In genomic region chrX:152172487-152172935, GRCm38 (mm10) we compare ENCODE assay signal across 8 mouse cellular contexts. TPM values are rescaled to one million over a fixed set of nuclear protein-coding genes. Genes with fewer than 3 reads are reported as not detected.
DNase-seq lines count a peak whose midpoint lies in the region; ATAC-seq and TF ChIP-seq lines count a peak whose summit lies in the region.

No protein-coding gene starts in this region.

- H3K27me3 ChIP-seq in heart, embryonic 12.5 days (replicated peaks), result peaks cover 53% of the 10 kb centered on the region

- H3K36me3 ChIP-seq in heart, embryonic 12.5 days, result no peaks in the 10 kb centered on the region

- H3K4me3 ChIP-seq in heart, embryonic 12.5 days, result no peak overlapping the region
- no peak overlapping the region for H3K4me3 ChIP-seq in olfactory bulb, adult 2 months (ENCODE audit: insufficient read depth, low read depth, low read length)

- no peaks in the 10 kb centered on the region for H3K9me3 ChIP-seq in heart, embryonic 12.5 days (replicated peaks)

- peak; percentile 66; the same call in 1 of the 2 replicates for ATAC-seq in heart, embryonic 12.5 days (ENCODE audit: insufficient number of reproducible peaks, low FRiP score)
- no peak for ATAC-seq in CD4-positive, CD25-positive, alpha-beta regulatory T cell, adult 4 months

- peaks cover 40% of the 10 kb centered on the region for H3K4me1 ChIP-seq in heart, embryonic 12.5 days (replicated peaks)
- H3K4me1 ChIP-seq in olfactory bulb, adult 2 months (ENCODE audit: control insufficient read depth, insufficient read depth, low read length), result peaks cover 19% of the 10 kb centered on the region

- WGBS in heart, embryonic 12.5 days, result 19% methylated on average over 3 of the region's 3 CpGs
- WGBS in olfactory bulb, adult 2 months, result 16% methylated on average over 3 of the region's 3 CpGs

- no peak for TF ChIP-seq CTCF in olfactory bulb, adult 2 months (IDR thresholded peaks at IDR 0.05; ENCODE audit: insufficient read depth, low read depth, low read length)

- no peak for TF ChIP-seq POLR2A in olfactory bulb, adult 2 months (IDR thresholded peaks at IDR 0.05; ENCODE audit: insufficient read depth, low read depth, low read length)

- peak overlapping the region; percentile 26 for H3K4me2 ChIP-seq in heart, embryonic 12.5 days

- DNase-seq in layer of hippocampus, adult 11-12 months (ENCODE audit: low spot score), result peak; percentile 47
- no peak for DNase-seq in layer of hippocampus, adult 9-10 months (ENCODE audit: low spot score)
- peak; percentile 70 for DNase-seq in MN1 (ENCODE audit: low spot score)
- DNase-seq in cerebellum, postnatal 25 days, result peak; percentile 54 to 66
- DNase-seq in left cerebral cortex, adult 9 months (ENCODE audit: low spot score in 2 of 2), result peak; percentile 40 to 41

- H3K9ac ChIP-seq in heart, embryonic 12.5 days, result no peak overlapping the region

- H3K27ac ChIP-seq in heart, embryonic 12.5 days (ENCODE audit: poor library complexity, severe bottlenecking), result peak overlapping the region; percentile 78
- H3K27ac ChIP-seq in olfactory bulb, adult 2 months (ENCODE audit: insufficient read depth, low read depth, low read length), result peak overlapping the region; percentile 93

RNA-seq across cellular contexts. Expression of gene Iqsec2, which starts 28.4 kb away (rescaled TPM):
- polyA plus RNA-seq in heart, embryonic 12.5 days (2016; fragmentation: Nextera tagmentation; extraction: Ambion mirVana), result 22.1 and 25.0 TPM in 2 replicates
- polyA plus RNA-seq in olfactory bulb, adult 2 months (2012; ENCODE audit: insufficient read depth, insufficient read length, low replicate concordance, missing spikeins), result not detected in 2 replicates
- under 1 TPM; 0.18 to 0.34 TPM for polyA plus RNA-seq in CD4-positive, CD25-positive, alpha-beta regulatory T cell, adult 4 months (2017; shearing (Covaris generic))
